Mouse (Mus musculus) hindbrain, embryonic 16.5 days (tissue): ENCODE measurements around the gene Zfr2. TPM values are rescaled to one million over a fixed set of nuclear protein-coding genes. Genes with fewer than 3 reads are reported as not detected.

ENCODE experiments used
- ATAC-seq: fragments of 200-750 bp; cut with Nextera tagmentation; 2 replicates; pipeline ENCODE4 v1.8.0; 2017; ENCODE audit warnings: moderate TSS enrichment, moderate library complexity
- H3K27ac ChIP-seq: fragments of 300-500 bp; sonication (generic); 2 replicates; pipeline ENCODE4 v1.5.1; 2014; ENCODE audit warnings: low read depth, mild to moderate bottlenecking, control low read depth, low read length, moderate library complexity
- H3K27me3 ChIP-seq: fragments of 300-500 bp; sonication (generic); replicated peaks from 2 replicates; pipeline ENCODE4 v1.6.1; 2014; ENCODE audit warnings: low read length; ENCODE audit not compliant: control insufficient read depth, insufficient read depth
- H3K36me3 ChIP-seq: fragments of 300-500 bp; sonication (generic); 2 replicates; pipeline ENCODE4 v1.6.1; 2014; ENCODE audit warnings: mild to moderate bottlenecking, low read length, moderate library complexity, mixed read lengths; ENCODE audit not compliant: control insufficient read depth, insufficient read depth
- H3K4me1 ChIP-seq: fragments of 300-500 bp; sonication (generic); 2 replicates; pipeline ENCODE4 v1.6.1; 2014; ENCODE audit warnings: low read depth, low read length; ENCODE audit not compliant: control insufficient read depth, insufficient read depth
- H3K4me2 ChIP-seq: fragments of 300-500 bp; sonication (generic); 2 replicates; pipeline ENCODE4 v1.6.1; 2014; ENCODE audit warnings: mild to moderate bottlenecking, low read length, control low read depth, moderate library complexity
- H3K4me3 ChIP-seq: fragments of 300-500 bp; sonication (generic); 2 replicates; pipeline ENCODE4 v1.5.1; 2014; ENCODE audit warnings: mild to moderate bottlenecking, low read length, control low read depth, moderate library complexity
- H3K9ac ChIP-seq: fragments of 300-500 bp; sonication (generic); 2 replicates; pipeline ENCODE4 v1.6.1; 2014; ENCODE audit warnings: low read depth, mild to moderate bottlenecking, control low read depth, low read length, moderate library complexity
- H3K9me3 ChIP-seq: fragments of 300-500 bp; sonication (generic); 2 replicates; pipeline ENCODE4 v1.6.1; 2014; ENCODE audit warnings: mild to moderate bottlenecking, low read length, moderate library complexity; ENCODE audit not compliant: control insufficient read depth
- WGBS: fragments of 180-500 bp; shearing (Covaris S2); extraction: QIAGEN DNeasy Blood & Tissue Kit; methylation state at CpG from one replicate; pipeline ENCODE4 v1.1.7; 2014; 5-methylcytosine and 5-hydroxymethylcytosine counted together
- polyA plus RNA-seq: library from polyadenylated mRNA; unstranded; fragments of >200 nt; fragmentation: Nextera tagmentation; extraction: Ambion mirVana; gene quantifications from 2 replicates; pipeline ENCODE4 v1.2.1, GENCODE M21; 2015

The Zfr2 gene
- polyA plus RNA-seq, 1 experiment from 2014 or later, result 23.8 TPM

DNA sequence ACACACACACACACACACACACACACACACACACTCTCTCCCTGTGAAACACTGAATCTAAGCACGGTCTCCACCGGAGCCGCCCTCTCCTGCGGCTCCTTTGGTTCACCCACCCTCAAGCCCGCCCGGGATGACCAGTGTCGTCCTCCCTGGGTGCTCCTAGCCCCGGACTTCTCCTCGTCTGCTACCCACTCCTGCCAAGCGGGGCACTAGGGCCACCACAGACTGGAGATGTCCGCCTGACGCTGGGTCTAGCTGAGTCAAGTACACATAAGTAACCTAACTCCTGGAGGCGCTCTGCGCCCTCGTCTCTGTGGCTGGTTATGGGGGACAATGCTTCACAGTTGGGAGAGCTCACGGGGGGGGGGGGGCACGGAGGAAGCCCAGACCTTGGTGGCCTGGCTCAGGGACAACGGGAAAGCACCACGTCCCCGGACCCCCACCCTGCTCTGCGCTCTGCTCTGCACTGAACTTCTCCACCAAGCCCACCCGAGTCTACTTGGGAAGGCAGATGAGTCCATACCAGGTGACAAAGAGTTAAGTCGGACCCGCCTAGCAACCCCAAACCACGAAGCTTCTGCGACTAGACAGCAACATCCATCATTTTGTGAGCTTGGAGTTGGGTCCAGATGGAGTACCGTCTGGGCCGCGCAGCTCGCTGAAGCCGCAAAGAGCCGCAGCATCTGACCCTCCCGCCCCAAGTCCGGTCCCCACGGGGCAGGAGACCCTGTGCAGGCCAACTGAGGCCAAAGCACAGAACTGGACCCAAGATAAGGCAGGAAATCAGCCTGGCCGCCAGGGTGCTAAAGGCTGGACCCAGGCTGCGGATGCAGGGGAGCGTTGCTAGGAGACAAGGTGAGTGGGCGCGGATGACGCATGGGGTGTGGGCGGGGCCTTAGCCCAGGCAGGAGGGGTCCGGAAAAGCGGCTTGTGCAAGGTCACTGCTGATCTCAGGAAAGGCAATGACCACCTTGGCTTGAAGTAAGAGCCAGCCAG, 19.8 kb downstream of the Zfr2 start, which contains the start of gene Matk:
TSS of gene Matk (plus strand) at position 512 of the 996 bp plus-strand sequence.
- peaks cover 4% of the 10 kb centered on the region; the same call in 1 of the 2 replicates for H3K36me3 ChIP-seq
- peak within 1 kb of the TSS; percentile 38 for H3K4me3 ChIP-seq
- H3K4me1 ChIP-seq, result peaks cover 15% of the 10 kb centered on the region
- H3K4me2 ChIP-seq, result peak within 1 kb of the TSS; percentile 70
- peaks cover 10% of the 10 kb centered on the region for H3K27me3 ChIP-seq
- 9% methylated on average over 42 of the region's 44 CpGs for WGBS
- peak; percentile 86 for ATAC-seq
- peak within 1 kb of the TSS; percentile 41 for H3K9ac ChIP-seq
- peak within 1 kb of the TSS; percentile 73 for H3K27ac ChIP-seq
- no peaks in the 10 kb centered on the region for H3K9me3 ChIP-seq

DNA sequence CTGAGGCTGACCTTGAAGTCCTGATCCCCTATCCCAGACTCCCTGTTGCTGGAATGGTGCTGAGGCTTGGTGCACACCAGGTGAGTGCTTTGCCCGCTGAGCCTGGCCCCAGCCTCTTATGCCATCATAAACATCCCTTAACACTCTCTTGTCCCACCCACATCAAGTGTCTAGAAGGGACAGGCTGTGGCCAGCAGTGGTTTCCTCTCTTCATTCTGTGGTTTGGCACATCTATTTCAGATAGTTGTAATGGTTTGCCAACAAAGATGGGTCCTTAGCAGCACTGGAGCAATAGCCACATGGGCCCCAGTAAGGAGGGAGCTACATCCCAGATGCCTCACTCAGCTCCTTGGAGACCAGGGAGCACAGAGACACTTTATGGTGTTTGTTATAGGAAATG, 21.9 kb downstream of the Zfr2 start:
- peaks cover 29% of the 10 kb centered on the region for H3K4me1 ChIP-seq
- H3K4me3 ChIP-seq, result no peak overlapping the region
- H3K36me3 ChIP-seq, result peaks cover 2% of the 10 kb centered on the region; the same call in 1 of the 2 replicates
- H3K27ac ChIP-seq, result no peak overlapping the region
- no peak for ATAC-seq
- no peak overlapping the region for H3K9ac ChIP-seq
- H3K9me3 ChIP-seq, result no peaks in the 10 kb centered on the region
- H3K4me2 ChIP-seq, result no peak overlapping the region
- WGBS, result 63% methylated on average over 1 of the region's 1 CpGs
- peaks cover 15% of the 10 kb centered on the region for H3K27me3 ChIP-seq

DNA sequence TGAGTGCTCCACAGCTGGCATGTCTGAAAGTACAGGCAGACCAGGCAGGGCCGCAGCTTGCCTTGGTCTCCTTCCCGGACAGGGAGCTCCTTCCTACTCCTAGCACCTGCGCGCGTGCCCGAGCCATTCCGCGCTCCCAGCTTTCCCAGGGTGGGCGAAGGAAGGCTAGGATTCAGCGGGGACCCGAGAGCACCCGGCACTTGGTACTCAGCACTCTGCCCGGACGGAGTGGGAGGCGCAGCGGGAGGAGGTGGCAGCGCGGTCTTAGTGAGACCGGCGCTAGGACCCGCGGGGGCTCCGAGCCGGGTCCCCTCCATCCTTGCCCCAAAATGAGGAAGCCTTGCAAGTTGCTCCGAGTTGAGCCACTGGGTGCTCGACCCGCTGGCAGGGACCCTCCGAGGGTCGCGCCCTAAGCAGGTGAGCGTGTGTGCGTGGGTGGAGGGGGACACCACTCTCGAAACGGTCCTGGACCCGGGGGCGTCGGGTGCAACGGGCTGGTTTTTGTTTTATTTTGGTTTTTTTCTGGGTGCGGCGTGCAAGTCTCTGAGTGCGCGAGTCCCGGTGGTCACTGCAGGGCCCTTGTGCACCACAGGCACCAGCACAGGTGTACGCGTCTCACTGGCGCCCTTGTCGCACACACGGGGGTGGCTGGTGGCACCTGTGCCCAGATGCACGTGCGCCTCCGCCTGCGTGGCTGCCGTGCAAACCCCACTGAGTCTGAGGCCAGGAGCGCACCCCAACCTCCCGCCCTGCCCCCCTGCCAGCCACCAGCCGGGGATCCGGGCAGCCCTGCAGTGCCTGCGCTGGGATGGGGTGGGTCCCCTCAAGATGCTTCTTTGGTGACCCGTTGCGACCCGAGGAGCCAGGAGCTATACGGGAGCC, 24.4 kb downstream of the Zfr2 start:
- H3K27me3 ChIP-seq, result peaks cover 10% of the 10 kb centered on the region
- H3K36me3 ChIP-seq, result peaks cover 4% of the 10 kb centered on the region; the same call in 1 of the 2 replicates
- no peak for ATAC-seq
- H3K4me3 ChIP-seq, result peak overlapping the region; percentile 61
- 1% methylated on average over 62 of the region's 62 CpGs for WGBS
- peak overlapping the region; percentile 78 for H3K9ac ChIP-seq
- peaks cover 27% of the 10 kb centered on the region for H3K4me1 ChIP-seq
- H3K9me3 ChIP-seq, result no peaks in the 10 kb centered on the region
- H3K4me2 ChIP-seq, result peak overlapping the region; percentile 91
- H3K27ac ChIP-seq, result no peak overlapping the region

DNA sequence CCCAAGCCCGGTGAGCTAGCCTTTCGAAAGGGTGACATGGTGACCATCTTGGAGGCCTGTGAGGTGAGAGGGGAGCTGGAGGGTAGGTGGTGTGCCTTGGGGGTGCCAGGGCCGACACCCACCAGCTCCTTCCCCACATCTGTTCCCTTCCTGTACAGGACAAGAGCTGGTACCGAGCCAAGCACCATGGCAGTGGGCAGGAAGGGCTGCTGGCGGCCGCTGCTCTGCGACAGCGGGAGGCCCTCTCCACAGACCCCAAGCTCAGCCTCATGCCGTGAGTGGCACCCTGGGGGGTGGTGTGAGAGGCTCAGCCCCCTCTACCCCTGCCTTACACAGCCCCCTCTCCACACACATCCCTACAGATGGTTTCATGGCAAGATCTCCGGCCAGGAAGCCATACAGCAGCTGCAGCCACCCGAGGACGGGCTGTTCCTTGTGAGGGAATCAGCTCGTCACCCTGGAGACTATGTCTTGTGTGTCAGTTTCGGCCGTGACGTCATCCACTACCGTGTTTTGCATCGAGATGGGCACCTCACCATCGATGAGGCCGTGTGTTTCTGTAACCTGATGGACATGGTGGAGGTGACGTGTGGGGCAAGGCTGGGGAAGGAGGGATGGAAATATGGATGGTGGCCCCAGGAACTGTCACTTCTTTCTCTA, 26.4 kb downstream of the Zfr2 start:
- Histone ChIP-seq H3K4me3 (no peak overlapping the region), H3K9ac (peak overlapping the region; percentile 44), H3K4me1 (peaks cover 20% of the 10 kb centered on the region), H3K36me3 (peaks cover 7% of the 10 kb centered on the region; the same call in 1 of the 2 replicates), H3K9me3 (no peaks in the 10 kb centered on the region), H3K27ac (no peak overlapping the region), H3K27me3 (peaks cover 10% of the 10 kb centered on the region), H3K4me2 (no peak overlapping the region)
- 32% methylated on average over 21 of the region's 21 CpGs for WGBS
- no peak for ATAC-seq

DNA sequence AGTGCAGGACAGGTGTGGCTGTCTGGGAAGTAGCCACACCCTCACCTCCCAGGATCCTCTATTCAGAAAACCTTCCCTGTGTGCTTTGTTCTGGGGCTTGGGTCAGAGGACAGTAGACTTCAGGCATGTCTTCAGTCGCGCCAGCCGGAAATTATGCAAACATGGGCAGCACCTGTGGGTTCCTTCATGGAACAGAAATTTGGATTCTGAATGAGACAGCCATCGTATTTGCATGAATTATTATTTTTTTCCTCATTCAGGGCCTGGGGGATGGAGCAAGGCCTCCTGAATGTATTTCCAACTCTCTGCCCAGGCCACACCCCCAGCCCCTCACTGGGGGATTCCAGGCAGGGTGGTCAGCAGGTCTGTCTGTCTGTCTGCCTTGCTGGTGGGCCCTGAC, 28.1 kb downstream of the Zfr2 start:
- Histone ChIP-seq H3K9me3 (no peaks in the 10 kb centered on the region), H3K4me1 (peaks cover 28% of the 10 kb centered on the region), H3K27me3 (peaks cover 10% of the 10 kb centered on the region), H3K4me3 (no peak overlapping the region), H3K4me2 (no peak overlapping the region), H3K9ac (no peak overlapping the region), H3K27ac (no peak overlapping the region), H3K36me3 (peaks cover 11% of the 10 kb centered on the region; the same call in 1 of the 2 replicates)
- no peak for ATAC-seq
- WGBS, result 86% methylated on average over 4 of the region's 4 CpGs

DNA sequence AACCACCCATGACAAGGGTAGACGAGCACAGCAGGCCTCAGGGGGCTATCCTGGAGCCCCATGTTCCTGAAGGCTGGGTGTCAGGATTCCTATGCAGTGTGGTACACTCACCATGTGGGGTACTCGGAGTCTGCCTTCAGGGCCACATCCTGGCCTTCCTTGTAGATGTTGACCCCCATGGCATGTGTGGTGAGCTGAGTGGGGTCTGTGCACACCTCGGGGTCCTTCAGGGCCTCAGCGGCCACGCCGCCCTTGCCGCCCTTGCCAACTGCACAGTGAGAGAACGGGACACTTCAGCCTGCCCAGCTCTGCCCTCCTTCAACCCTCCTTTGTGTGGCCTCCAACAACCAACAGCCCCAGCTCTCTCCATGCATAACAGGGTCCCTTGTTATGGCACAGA, 32.6 kb downstream of the Zfr2 start:
- peaks cover 11% of the 10 kb centered on the region; the same call in 1 of the 2 replicates for H3K36me3 ChIP-seq
- peaks cover 21% of the 10 kb centered on the region for H3K4me1 ChIP-seq
- peak overlapping the region; percentile 79; the same call in 1 of the 2 replicates for H3K4me3 ChIP-seq
- no peaks in the 10 kb centered on the region for H3K27me3 ChIP-seq
- H3K4me2 ChIP-seq, result peak overlapping the region; percentile 74
- ATAC-seq, result no peak; the same call in 1 of the 2 replicates
- no peaks in the 10 kb centered on the region for H3K9me3 ChIP-seq
- peak overlapping the region; percentile 48 for H3K9ac ChIP-seq
- 99% methylated on average over 5 of the region's 8 CpGs for whole genome bisulfite sequencing
- H3K27ac ChIP-seq, result no peak overlapping the region

DNA sequence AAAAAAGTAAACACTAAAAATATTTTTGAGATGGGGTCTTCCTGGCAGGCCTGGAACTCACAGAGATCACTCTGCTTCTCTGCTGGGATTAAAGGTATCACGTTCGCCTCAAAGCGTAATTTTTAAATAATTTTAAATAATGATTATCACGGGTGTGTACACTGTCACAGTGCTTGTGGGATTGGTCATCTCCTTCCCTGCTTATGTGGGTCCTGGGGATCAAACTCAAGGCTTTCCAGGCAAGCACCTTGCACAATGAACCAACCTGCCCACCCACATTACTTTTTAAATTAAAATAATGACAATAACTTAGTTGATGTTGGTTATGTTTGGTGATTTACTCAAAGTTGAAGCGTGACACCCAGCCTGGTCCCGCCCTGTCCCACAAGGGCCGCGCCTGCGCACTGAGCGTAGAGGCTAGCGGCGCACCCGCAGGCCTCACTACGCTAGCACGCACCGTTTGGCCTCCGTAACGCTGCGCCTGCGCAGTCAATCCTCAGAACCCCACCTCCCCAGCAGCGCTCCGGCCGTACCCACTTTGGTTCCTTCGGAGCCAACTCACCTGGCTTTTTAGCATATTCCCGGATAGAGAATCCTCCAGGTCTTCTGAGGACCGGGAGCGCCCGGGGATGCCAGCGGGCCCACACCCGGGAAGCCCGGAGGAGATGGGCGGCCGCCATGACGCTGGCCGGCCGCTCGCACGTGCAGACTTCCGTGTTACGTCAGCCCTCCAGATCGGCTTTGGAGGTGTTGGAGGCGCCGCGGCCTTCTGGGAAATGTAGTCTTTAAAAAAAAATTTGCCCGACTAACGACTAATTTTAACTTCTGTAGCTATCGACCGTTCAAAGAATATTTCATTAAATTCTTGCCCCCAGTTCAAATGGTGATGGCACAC, 33.5 kb downstream of the Zfr2 start, which contains the start of the genes Mrpl54 and Apba3:
TSS of gene Mrpl54 (minus strand) at position 724 of the 895 bp plus-strand sequence.
TSS of gene Apba3 (plus strand) at position 750 of the 895 bp plus-strand sequence.
- H3K4me2 ChIP-seq, result peak within 1 kb of the TSS; percentile 78
- H3K36me3 ChIP-seq, result peaks cover 14% of the 10 kb centered on the region
- no peaks in the 10 kb centered on the region for H3K9me3 ChIP-seq
- no peaks in the 10 kb centered on the region for H3K27me3 ChIP-seq
- peak within 1 kb of the TSS; percentile 94 for H3K27ac ChIP-seq
- peak; percentile 95 for ATAC-seq
- peak within 1 kb of the TSS; percentile 79 for H3K4me3 ChIP-seq
- H3K4me1 ChIP-seq, result peaks cover 21% of the 10 kb centered on the region
- peak within 1 kb of the TSS; percentile 89 for H3K9ac ChIP-seq
- whole genome bisulfite sequencing, result under 1% methylated on average over 48 of the region's 48 CpGs

DNA sequence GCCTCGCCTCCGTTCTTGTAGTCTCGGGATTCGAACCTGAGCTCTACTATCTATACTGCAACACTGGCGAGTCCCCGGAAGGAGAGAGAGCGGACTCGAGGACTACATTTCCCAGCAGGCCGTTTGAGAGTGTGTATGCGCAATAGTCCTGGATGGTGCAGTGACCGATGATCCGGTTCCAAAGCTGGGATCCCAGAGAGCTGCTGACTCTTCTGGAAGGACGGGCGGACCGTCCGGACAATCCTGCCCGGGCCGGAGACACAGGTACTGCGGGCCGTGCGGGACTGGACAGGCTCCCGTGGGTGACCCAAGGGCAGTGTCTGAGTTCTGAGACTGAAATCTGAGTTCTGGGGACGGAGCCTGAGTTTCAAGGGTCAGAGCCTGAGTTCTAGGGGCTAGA, 35.1 kb downstream of the Zfr2 start:
- H3K27ac ChIP-seq, result no peak overlapping the region
- peak overlapping the region; percentile 74 for H3K9ac ChIP-seq
- peak; percentile 53 for ATAC-seq
- peak overlapping the region; percentile 50 for H3K4me3 ChIP-seq
- peaks cover 21% of the 10 kb centered on the region for H3K4me1 ChIP-seq
- H3K27me3 ChIP-seq, result no peaks in the 10 kb centered on the region
- WGBS, result 4% methylated on average over 23 of the region's 23 CpGs
- H3K36me3 ChIP-seq, result peaks cover 28% of the 10 kb centered on the region
- peak overlapping the region; percentile 78 for H3K4me2 ChIP-seq
- H3K9me3 ChIP-seq, result no peaks in the 10 kb centered on the region
